Mouse (Mus musculus) layer of hippocampus, postnatal 25 days (tissue): ENCODE measurements around the gene Gm21209. TPM values are rescaled to one million over a fixed set of nuclear protein-coding genes. Genes with fewer than 3 reads are reported as not detected.
"Not testable (repeated sequence)": the region's sequence is repeated elsewhere in the genome, so short reads cannot be mapped to it uniquely, and the experiment has no call there.

Source experiments
- DNase-seq, 2 experiments: peaks; one replicate each; pipeline ENCODE4 v3.0.0; 2022; ENCODE audit warnings: mixed read lengths in 2 of 2, low spot score in 1 of 2; ENCODE audit errors: extremely low spot score in 1 of 2
- total RNA-seq, 2 experiments: library from RNA; stranded (reverse); gene quantifications; 2 replicates each; pipeline ENCODE4 v1.2.3; 2021

Gene Gm21209
- total RNA-seq: not detected

DNA sequence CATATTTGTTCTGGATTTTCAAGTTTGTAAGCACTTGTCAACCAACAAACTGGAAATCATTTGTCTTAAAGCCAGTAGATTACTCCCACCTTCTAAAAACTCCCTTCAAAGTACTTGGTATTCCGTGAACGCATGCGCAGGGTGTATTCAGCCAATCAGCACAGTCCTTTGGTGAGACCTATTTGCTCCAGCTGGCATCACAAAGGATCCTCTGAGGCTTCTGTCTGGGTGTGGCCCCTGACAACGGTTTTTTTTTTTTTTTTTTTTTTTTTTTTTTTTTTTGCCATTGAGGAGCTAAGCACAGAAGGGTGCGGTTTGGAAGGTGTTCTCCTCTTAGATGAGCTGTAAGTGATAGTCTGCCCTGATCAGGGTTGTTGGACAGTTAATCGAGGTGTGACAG, at the start of gene Gm21209:
TSS of gene Gm21209 (plus strand) at position 301 of the 400 bp plus-strand sequence.
- DNase-seq: not testable (repeated sequence)
